17 mouse cellular contexts compared by ENCODE assay signal in genomic region chr9:120436854-120437253, GRCm38 (mm10).
"Had no signal": no experiment of that assay in that cellular context is flagged by ENCODE, and none has a peak within 500 bp of the region (broad histone marks: within the 10 kb centered on the region; RNA-seq: fewer than 3 reads in every experiment).

No protein-coding gene starts in this region.

- H3K9me3 ChIP-seq: midbrain, embryonic 13.5 days; neural tube, embryonic 13.5 days; neural tube, embryonic 15.5 days had no signal

- H3K4me2 ChIP-seq: lung, embryonic 14.5 days; midbrain, embryonic 13.5 days; neural tube, embryonic 13.5 days; neural tube, embryonic 15.5 days had no signal

- H3K36me3 ChIP-seq: midbrain, embryonic 10.5 days; midbrain, embryonic 13.5 days; neural tube, embryonic 13.5 days; neural tube, embryonic 15.5 days had no signal

- H3K27ac ChIP-seq: midbrain, embryonic 13.5 days; neural tube, embryonic 13.5 days; neural tube, embryonic 15.5 days had no signal

- DNase-seq: lung, adult 18-20 months; lung, embryonic 14.5 days; lung, postnatal 10 days; lung, postnatal 4 days; right cerebral cortex, adult 18-20 months; right cerebral cortex, postnatal 25 days; right cerebral cortex, postnatal 4 days; spleen, adult 18-20 months; thymus, adult 18-20 months; thymus, postnatal 14 days; thymus, postnatal 36 days had no signal

- H3K4me3 ChIP-seq: midbrain, embryonic 10.5 days; midbrain, embryonic 13.5 days; myocyte; neural tube, embryonic 13.5 days; neural tube, embryonic 15.5 days had no signal

- H3K4me1 ChIP-seq: neural tube, embryonic 13.5 days; neural tube, embryonic 15.5 days had no signal

- H3K27me3 ChIP-seq: neural tube, embryonic 13.5 days; neural tube, embryonic 15.5 days had no signal

- ATAC-seq: midbrain, embryonic 13.5 days; midbrain, embryonic 16.5 days had no signal

- H3K9ac ChIP-seq: lung, embryonic 14.5 days; midbrain, embryonic 13.5 days; neural tube, embryonic 13.5 days; neural tube, embryonic 15.5 days had no signal
